Mouse (Mus musculus): ENCODE results near the gene Gm21650.
"Not testable (repeated sequence)": the region's sequence is repeated elsewhere in the genome, so short reads cannot be mapped to it uniquely, and the experiment has no call there.

The Gm21650 gene

DNA sequence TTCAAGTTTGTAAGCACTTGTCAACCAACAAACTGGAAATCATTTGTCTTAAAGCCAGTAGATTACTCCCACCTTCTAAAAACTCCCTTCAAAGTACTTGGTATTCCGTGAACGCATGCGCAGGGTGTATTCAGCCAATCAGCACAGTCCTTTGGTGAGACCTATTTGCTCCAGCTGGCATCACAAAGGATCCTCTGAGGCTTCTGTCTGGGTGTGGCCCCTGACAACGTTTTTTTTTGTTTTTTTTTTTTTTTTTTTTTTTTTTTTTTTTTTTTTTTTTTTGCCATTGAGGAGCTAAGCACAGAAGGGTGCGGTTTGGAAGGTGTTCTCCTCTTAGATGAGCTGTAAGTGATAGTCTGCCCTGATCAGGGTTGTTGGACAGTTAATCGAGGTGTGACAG, at the start of gene Gm21650:
Gene Gm21650 (plus strand): TSS at position 301 of the 400 bp plus-strand sequence.
- not testable (repeated sequence) for DNase-seq (ENCODE audit: low read depth, low spot score)
